Mouse (Mus musculus) C2C12 (cell line): Measurements from ENCODE around the gene Clpb. TPM values are rescaled to one million over a fixed set of nuclear protein-coding genes. Genes with fewer than 3 reads are reported as not detected.
"Not testable (repeated sequence)": the region's sequence is repeated elsewhere in the genome, so short reads cannot be mapped to it uniquely, and the experiment has no call there.

Experiments used
- H3K27me3 ChIP-seq: one replicate; pipeline ENCODE4 v1.6.1; 2011; ENCODE audit not compliant: control insufficient read depth, insufficient read depth, insufficient read length
- H3K36me3 ChIP-seq: one replicate; pipeline ENCODE4 v1.6.1; 2011; ENCODE audit not compliant: control insufficient read depth, insufficient read depth
- H3K4me3 ChIP-seq: one replicate; pipeline ENCODE4 v1.5.1; 2011; ENCODE audit warnings: mild to moderate bottlenecking, control low read depth; ENCODE audit not compliant: poor library complexity, insufficient read depth, severe bottlenecking
- H3K79me2 ChIP-seq: one replicate; pipeline ENCODE4 v1.6.1; 2011; ENCODE audit not compliant: control insufficient read depth, insufficient read depth
- H3K79me3 ChIP-seq: one replicate; pipeline ENCODE4 v1.6.1; 2011; ENCODE audit warnings: low read depth, control low read depth
- H3ac ChIP-seq: one replicate; pipeline ENCODE3; 2011; ENCODE audit warnings: low read depth; ENCODE audit not compliant: control insufficient read depth, insufficient read length
- CEBPB ChIP-seq: IDR thresholded peaks from one replicate; pipeline ENCODE4 v1.6.1; 2011; ENCODE audit warnings: low read depth, mild to moderate bottlenecking, control low read depth, moderate library complexity
- CTCF ChIP-seq: IDR thresholded peaks from one replicate; pipeline ENCODE4 v1.5.1; 2011; ENCODE audit not compliant: control insufficient read depth, insufficient read depth, insufficient read length
- FOSL1 ChIP-seq: IDR thresholded peaks from one replicate; pipeline ENCODE4 v1.8.0; 2011; ENCODE audit warnings: mild to moderate bottlenecking, low read length; ENCODE audit not compliant: poor library complexity, insufficient read depth, severe bottlenecking
- MAX ChIP-seq: IDR thresholded peaks from one replicate; pipeline ENCODE4 v1.6.1; 2011; ENCODE audit warnings: mild to moderate bottlenecking, control low read depth
- MYOD1 ChIP-seq: IDR thresholded peaks from one replicate; pipeline ENCODE4 v1.6.1; 2011; ENCODE audit warnings: low read depth; ENCODE audit not compliant: control insufficient read depth, insufficient read length
- MYOG ChIP-seq: IDR thresholded peaks from one replicate; pipeline ENCODE4 v1.6.1; 2011; ENCODE audit not compliant: control insufficient read depth, insufficient read length; ENCODE audit errors: extremely low read depth
- USF1 ChIP-seq: IDR thresholded peaks from one replicate; pipeline ENCODE4 v1.6.1; 2011; ENCODE audit warnings: low read depth, mild to moderate bottlenecking, control low read depth, moderate library complexity
- polyA plus RNA-seq: library from polyadenylated mRNA; unstranded; fragments of >200 nt; fragmentation: generic; extraction: Trizol; gene quantifications from one replicate; pipeline ENCODE4 v1.2.1, GENCODE M21; 2012; ENCODE audit warnings: missing spikeins

Clpb gene
- polyA plus RNA-seq, 1 experiment = 67.3 TPM

DNA sequence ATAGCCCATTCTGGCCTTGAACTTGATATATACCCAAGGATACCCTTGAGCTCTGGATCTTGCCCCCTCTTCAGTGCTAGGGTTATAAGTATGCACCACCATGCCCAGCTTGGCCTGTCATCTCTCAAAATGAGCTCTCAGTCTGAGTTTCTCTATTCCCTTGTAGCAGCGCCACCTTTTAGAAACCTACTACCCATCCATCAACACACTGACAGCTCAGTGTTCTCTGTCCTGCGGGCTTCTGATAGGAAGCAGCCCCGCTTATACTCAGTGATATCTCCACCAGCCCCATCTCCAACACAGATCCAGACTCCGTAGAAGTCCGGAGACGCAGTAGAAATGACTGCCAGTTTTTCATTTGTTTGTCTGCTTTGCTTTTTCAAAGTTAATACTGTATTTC, 39.1 kb upstream of the Clpb start:
- H3K4me3 ChIP-seq = no peak overlapping the region
- H3K36me3 ChIP-seq = no peaks in the 10 kb centered on the region
- no peak overlapping the region for H3ac ChIP-seq
- TF ChIP-seq MYOD1 = no peak
- no peak for TF ChIP-seq MAX
- TF ChIP-seq CEBPB = no peak
- no peak for TF ChIP-seq CTCF
- no peak for TF ChIP-seq USF1
- no peak for TF ChIP-seq MYOG
- no peak for TF ChIP-seq FOSL1
- H3K27me3 ChIP-seq = no peaks in the 10 kb centered on the region
- no peaks in the 10 kb centered on the region for H3K79me2 ChIP-seq
- no peaks in the 10 kb centered on the region for H3K79me3 ChIP-seq

DNA sequence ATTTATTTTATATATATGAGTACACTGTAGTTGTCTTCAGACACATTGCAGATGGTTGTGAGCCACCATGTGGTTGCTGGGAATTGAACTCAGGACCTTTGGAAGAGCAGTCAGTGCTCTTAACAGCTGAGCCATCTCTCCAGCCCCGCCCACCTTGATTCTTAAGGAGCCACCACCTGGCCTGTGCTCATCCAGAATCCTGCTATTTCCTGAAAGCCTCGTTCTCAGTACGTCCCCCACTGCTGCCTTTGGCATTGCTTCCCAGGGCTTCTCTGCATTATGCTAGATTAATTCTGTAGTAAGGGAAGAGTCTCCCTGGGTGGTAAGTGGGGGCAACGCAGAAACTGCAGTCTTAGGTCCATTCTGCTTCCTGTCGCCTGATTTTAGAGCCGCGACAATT, 36.3 kb upstream of the Clpb start:
- H3ac ChIP-seq, H3K27me3 ChIP-seq, H3K4me3 ChIP-seq, H3K79me3 ChIP-seq, H3K36me3 ChIP-seq, H3K79me2 ChIP-seq: not testable (repeated sequence)

DNA sequence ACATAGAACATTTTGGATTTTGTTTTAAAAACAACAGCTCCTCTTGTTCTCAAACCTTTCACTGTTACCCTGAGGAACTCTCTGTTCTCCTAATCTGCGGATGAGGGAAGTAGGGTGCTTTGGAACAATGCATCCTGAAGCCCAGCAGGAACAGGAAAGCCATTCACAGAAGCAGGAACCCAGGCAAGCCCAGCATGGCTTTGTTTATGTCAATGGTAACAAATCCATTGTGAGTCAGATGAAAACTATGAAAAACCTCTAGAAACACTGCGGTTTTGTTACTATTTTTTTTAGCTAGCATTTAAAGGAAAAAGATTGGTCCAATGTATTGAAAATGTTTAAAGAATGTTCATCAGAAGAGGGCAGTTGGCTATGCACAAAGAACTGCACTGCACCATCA, 35.0 kb upstream of the Clpb start:
- Histone ChIP-seq H3K27me3 (peaks cover 4% of the 10 kb centered on the region), H3K36me3 (no peaks in the 10 kb centered on the region), H3K79me3 (no peaks in the 10 kb centered on the region), H3K4me3 (no peak overlapping the region), H3ac (no peak overlapping the region), H3K79me2 (no peaks in the 10 kb centered on the region)
- no peak for TF ChIP-seq CEBPB
- TF ChIP-seq MYOG = no peak
- no peak for TF ChIP-seq FOSL1
- no peak for TF ChIP-seq USF1
- TF ChIP-seq MYOD1 = no peak
- no peak for TF ChIP-seq CTCF

DNA sequence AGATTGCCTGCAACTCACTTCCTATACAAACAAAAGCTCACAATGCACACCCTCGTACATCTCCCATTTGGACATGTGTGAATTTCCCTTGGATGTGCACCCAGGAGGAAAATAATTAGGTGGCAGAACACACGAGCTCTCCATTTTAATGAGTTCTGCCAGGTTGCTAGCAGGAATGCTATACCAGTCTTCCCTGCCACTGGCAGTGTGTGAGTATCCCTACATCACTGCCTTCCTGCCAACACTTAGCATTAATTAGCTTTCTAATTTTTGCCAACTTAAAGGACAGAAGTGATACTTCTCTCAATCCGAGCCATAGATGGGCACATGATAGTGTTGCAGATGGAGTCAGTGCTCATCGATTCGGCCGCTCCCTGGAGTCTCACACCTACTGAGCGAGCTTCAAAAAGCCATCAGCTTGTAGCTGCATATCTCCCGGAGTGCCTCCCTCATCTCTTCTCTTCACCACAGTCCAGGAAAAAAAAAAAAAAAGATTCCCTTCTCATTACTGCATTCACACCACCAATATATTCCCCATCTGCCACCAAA, 29.7 kb upstream of the Clpb start:
- Histone ChIP-seq H3K4me3 (no peak overlapping the region), H3ac (no peak overlapping the region), H3K36me3 (no peaks in the 10 kb centered on the region), H3K79me3 (no peaks in the 10 kb centered on the region), H3K27me3 (peaks cover 8% of the 10 kb centered on the region), H3K79me2 (no peaks in the 10 kb centered on the region)
- TF ChIP-seq CEBPB (no peak), MYOG (no peak), FOSL1 (no peak), MYOD1 (no peak), USF1 (no peak)

DNA sequence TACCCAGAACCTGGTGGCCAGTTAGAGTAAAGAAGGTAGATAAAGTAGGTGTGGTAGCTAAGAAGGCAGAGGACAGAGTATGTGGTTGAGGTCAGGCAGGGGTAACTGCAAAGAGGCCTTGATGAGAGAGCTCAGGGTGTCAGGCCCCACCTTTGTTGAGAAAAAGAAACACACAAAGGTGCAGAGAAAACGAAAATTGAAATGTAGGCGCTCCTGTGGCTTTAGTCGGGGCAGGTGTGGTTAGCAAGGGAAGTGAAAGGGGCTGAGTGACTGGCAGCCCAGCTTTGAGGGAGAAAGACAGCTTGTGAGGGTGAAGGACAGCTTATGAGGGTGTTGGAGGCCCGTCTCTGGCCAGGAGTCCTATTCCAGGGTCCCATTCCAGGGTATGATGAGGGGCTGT, 28.9 kb upstream of the Clpb start:
- TF ChIP-seq FOSL1 (no peak), CEBPB (no peak), MYOD1 (no peak)
- Histone ChIP-seq H3K4me3 (no peak overlapping the region), H3K79me2 (no peaks in the 10 kb centered on the region), H3ac (no peak overlapping the region), H3K27me3 (peaks cover 9% of the 10 kb centered on the region), H3K36me3 (no peaks in the 10 kb centered on the region), H3K79me3 (no peaks in the 10 kb centered on the region)

DNA sequence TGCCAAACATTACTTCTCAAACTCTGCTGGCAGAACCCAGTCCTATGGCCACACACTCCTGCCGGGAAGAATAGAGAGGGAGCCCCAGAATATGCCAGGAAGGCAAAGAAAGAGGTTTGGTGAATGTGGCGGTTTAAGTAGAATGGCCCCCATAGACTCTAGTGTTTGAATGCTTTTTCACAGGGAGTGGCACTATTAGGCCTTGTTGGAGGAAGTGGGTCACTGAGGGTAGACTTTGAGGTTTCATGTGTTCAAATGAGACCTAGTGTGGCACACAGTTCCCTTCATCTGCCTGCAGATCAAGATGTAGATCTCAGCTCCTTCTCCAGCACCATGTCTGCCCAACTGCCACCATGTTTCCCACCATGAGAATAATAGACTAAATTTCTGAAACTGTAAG, 27.4 kb upstream of the Clpb start:
- no peaks in the 10 kb centered on the region for H3K36me3 ChIP-seq
- no peak overlapping the region for H3ac ChIP-seq
- no peaks in the 10 kb centered on the region for H3K79me2 ChIP-seq
- no peak overlapping the region for H3K4me3 ChIP-seq
- no peak for TF ChIP-seq USF1
- no peak for TF ChIP-seq CTCF
- no peak for TF ChIP-seq MYOG
- no peak for TF ChIP-seq MAX
- peaks cover 13% of the 10 kb centered on the region for H3K27me3 ChIP-seq
- H3K79me3 ChIP-seq = no peaks in the 10 kb centered on the region

DNA sequence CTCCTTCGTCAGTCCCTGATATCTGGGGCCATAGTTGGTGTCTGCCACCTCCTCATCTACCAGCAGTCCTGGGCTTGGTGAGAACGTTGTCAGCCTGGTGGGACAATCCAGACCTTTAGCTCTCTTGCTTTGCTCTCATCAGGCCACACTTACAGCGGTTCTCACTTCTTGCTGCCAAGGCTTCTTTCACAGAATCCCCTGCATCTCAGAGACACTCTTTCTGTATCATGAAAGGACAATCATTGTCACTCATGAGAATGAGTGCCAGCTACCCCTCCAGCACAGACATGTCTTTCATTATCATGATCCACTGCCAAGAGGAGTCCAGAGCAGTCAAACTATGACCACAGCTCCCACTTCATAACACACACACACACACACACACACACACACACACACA, 19.6 kb upstream of the Clpb start:
- Histone ChIP-seq H3K4me3 (no peak overlapping the region), H3ac (no peak overlapping the region), H3K79me3 (no peaks in the 10 kb centered on the region), H3K36me3 (no peaks in the 10 kb centered on the region), H3K27me3 (peaks cover 15% of the 10 kb centered on the region), H3K79me2 (no peaks in the 10 kb centered on the region)
- no peak for TF ChIP-seq CEBPB
- TF ChIP-seq FOSL1 = no peak
- TF ChIP-seq MYOG = no peak
- no peak for TF ChIP-seq MAX
